Mouse (Mus musculus) urinary bladder, postnatal 36 days (tissue): ENCODE data around the gene Plb1.

ENCODE experiments used
- DNase-seq, 2 experiments: peaks; one replicate each; pipeline ENCODE4 v3.0.0; 2022; ENCODE audit warnings: low spot score in 2 of 2, mixed read lengths in 1 of 2

The Plb1 gene

DNA sequence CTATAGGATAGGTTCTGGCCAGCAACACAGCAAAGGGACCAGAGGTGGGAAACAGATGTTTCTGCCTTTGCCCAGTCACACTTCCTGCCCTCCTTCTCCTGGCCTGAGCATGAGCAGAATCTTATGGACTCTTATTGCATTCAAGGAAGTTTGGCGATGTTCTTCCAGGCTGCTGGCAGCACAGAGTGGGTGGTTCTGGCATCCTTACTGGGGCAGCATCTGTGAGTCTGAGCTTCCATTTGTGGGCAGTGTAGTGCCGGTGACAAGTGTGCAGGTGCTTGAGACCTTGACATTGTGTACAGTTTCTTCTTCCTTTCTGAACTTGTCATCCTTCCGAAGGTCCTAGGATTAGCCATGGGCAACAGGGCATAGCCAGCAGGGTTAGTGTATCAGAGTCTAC is 12.9 kb downstream of the Plb1 start:
- no peak for DNase-seq

- no peak for DNase-seq
These were observed 28.2 kb downstream of the Plb1 start for GRCm38 (mm10) chr5:32260751-32261150.

DNA sequence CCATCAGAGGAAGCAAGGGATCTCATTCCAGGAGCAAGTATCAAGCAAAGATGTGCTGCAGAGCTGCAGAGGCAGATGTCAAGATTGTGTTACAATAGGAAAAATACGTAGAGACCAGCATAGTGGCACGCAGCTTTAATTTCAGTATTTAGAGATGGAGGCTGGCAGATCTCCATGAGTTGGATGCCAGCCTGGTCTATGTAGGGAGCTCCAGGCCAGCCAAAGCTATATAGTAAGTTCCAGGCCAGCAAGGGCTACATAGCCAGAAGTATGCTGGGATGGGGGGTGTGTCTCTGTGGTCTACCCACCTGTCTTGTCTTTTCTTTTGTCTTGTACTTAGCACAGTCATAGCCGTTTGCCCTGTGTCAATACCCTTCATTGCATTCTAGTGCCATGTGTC is 28.7 kb downstream of the Plb1 start:
- no peak for DNase-seq

- DNase-seq = no peak
These were observed 30.0 kb downstream of the Plb1 start for GRCm38 (mm10) chr5:32262534-32262933.

DNA sequence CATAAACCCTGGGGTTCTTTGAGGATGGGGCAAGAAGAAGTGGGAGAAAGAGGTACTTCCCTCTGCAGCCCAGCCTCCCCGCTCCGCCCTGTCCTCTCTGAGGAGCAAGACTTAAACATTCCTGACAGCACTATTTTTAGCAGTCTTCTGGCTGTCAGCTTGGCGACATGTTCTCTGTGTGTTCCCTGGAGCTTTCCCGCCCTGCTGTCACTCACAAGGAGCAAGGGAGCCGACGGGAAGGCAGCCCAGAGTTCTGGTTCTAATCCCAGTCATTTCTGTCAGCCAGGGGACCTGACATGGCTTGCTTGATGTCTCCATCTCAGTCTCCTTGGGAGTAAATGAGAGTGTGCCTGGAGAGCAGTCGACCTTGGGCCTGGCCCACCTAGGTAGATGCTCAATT is 40.0 kb downstream of the Plb1 start:
- no peak for DNase-seq

DNA sequence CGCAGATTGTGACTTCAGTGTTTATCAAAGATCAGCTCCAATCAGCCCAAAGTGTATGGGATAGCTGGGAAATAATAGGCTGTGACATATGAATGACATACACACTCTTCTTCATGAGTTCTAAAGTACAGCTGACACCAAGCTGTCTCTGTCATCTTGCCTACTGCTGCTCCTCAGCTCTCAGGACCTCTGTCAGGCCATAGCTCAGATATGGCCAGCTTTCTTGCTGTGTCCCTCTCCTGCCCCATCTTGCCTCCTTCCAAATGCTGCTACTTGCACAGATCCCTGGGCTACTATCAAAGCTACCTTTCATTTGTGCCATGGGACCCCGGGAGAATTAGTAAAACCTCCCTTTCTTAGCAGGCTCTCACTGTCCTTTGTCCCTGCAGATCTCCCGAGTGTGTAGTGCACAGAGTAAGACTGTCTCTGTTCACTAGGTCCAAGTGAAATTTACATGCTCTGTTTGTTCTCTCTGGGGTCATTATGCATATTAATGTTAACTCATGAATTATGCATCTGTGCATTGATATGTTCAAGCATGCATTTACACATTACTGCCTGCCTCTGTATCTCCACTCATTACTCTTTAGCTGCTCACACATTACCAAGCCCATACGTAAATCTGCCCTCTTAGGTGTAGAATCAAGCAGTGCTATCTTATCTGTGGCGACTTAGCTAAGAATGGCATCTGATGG is 45.6 kb downstream of the Plb1 start:
- DNase-seq = no peak

DNA sequence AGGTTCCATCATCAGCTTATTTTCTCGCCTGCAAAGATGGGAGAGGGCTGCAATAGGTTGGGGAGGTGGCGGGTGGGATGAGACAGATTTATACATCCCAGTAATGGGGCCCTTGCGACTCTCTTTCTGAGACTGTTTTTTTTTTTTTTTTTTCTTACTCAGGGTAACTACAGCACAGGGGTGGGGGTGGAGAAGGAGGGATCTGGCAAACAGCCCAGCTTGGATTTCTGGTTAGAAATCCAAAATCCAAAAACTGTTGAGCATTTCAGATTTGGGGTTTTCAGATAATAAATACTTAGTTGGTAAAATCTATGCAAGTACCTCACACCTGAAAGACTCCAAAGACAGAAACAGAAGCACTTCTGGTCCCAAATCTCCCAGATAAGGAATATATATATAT is 47.6 kb downstream of the Plb1 start:
- no peak for DNase-seq

DNA sequence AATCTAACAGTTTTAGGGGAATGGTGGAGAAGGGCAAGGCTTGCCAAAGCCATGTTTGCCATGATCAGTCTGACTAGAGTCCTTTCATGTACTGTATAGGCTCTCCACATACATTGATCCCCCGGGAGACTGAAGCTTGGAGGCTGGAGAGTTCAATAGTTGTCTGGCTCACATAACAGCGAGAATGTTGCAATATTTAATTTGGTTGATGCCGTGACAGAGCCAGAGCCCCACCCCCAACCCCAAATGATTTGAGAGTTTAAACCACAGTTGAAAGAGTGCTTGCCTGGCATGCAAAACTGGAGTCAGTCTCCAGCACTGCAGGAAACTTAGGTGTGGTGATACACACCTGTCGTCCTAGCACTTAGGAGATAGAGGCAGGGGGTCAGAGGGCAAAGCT is 49.8 kb downstream of the Plb1 start:
- DNase-seq = no peak

- no peak for DNase-seq
These were observed 50.9 kb downstream of the Plb1 start for GRCm38 (mm10) chr5:32283457-32283856.

DNA sequence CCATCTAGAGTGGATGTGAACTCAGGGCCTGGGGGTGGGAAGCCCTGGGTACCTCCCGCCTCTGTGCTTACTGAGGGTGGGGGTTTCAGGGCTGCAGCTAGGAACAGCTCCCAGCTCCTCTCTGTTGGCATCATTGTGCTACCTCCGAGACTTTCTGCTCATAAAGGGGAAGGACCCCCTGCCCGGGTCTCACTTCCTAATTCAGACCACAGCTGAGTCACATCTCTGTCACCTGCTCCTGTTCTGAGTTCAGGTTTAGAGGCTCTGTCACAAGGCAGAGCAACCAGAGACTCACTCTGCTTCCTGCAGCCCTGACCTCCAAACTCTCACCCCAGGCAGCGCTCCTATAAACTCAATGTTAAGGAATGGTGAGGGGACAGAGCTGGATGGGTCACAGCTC is 53.8 kb downstream of the Plb1 start:
- DNase-seq = no peak

- DNase-seq = no peak
These were observed 55.5 kb downstream of the Plb1 start for GRCm38 (mm10) chr5:32288021-32288420.

GRCm38 (mm10) chr5:32291316-32291715 is 58.8 kb downstream of the Plb1 start:
- DNase-seq = no peak

DNA sequence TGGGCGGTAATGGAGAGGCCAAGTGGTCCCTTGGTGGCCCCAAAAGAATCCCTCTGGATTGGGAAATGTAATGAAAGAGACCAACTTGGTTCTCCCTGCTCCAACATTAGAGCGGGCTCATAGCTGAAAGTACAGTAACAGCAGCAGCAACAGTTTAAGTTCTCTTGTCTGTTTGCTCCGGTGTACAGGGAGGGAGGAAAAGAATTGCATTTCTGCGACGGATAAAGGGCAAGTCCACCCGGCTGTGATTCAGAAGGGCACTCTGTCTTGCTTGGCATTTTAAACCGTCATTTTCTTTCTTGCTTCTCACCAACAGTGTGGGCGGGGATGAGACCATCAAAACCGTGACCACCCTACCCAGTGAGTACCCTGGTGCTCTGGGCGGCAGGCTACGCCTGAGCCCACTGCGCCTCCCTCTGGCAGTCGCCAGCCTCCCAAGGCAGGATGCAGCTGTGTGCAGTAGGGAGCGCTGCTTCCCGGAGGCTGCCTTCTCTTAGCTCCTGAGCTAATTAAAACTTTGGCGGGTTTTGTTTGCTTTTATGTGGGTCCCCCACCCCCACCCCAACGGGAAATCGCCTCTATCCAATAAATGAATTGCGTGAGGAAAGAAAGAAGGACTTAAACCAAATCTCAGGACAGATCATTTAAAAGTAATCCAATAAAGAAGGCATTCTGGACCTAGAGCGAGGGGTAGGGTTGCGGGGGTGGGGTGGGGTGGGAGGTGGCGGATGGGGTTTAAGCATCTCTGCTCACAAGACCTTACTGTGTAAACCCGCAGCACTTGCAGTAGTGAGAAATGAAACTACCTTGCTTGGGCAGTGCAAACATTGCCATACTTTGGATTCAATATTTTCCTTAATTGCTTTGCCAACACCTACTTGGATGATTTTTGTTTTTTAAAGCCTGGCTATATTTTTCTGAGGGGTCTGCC is 70.7 kb downstream of the Plb1 start:
- DNase-seq = peak; percentile 49 to 56

- no peak for DNase-seq
These were observed 74.6 kb downstream of the Plb1 start for GRCm38 (mm10) chr5:32307106-32307505.

- no peak for DNase-seq
These were observed 76.1 kb downstream of the Plb1 start for GRCm38 (mm10) chr5:32308647-32309046.

DNA sequence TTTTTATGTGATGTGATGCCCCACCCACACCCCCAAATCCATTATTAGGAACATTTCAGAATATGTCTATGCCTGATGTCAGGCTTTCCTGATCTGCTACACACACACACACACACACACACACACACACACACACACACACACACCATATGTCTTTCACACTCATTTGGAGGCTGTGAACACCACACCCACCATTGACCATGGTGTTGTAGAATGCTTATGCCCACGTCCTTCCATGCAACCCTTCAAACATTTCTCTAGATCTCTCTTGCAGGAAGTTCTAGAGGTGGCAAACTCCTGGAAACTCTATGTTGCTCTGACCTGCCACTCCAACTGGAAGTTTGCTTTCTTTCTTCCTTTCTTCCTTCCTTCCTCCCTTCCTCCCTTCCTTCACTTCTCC is 77.2 kb downstream of the Plb1 start:
- no peak for DNase-seq

DNA sequence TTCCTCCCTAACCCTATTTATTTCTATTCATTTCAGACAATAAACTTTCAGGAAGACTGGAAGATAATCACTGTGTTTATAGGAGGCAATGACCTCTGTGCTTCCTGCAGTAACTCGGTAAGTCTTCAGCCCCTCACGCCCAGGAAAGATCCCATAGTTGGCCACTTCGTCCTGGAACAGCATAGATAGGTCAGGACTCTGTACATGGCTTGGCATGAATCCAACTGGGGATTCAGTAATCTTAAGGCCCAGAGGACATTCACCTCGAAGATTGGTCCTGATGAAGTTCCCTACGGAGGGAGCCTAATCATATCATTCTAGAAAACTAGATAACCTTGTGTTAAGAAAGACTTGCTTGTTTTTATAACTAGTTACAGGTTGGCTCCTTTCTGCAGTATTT is 78.3 kb downstream of the Plb1 start:
- DNase-seq = no peak

GRCm38 (mm10) chr5:32311589-32312166 is 79.2 kb downstream of the Plb1 start:
- DNase-seq = no peak

GRCm38 (mm10) chr5:32313671-32314070 is 81.2 kb downstream of the Plb1 start:
- DNase-seq = no peak

DNA sequence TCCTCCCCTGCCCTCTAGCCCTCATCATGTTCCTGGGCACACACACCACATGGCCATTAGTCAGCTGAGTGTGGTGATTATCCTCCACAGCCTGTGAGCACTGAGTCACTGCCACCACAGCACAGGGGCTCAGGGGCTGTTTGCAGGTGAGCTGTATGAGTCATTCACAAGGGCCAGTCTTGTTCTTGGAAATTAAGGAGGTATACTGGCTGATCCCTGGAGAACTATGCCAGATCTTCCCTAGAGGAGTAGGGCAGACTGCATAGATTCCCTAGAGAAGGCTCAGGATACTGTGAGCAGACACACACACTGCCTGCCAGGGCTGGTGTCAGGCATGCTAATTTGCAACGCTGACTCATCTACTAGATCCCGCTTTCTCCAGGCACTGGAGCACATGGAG is 82.2 kb downstream of the Plb1 start:
- peak in 1 of 2 experiments; percentile 26 for DNase-seq

DNA sequence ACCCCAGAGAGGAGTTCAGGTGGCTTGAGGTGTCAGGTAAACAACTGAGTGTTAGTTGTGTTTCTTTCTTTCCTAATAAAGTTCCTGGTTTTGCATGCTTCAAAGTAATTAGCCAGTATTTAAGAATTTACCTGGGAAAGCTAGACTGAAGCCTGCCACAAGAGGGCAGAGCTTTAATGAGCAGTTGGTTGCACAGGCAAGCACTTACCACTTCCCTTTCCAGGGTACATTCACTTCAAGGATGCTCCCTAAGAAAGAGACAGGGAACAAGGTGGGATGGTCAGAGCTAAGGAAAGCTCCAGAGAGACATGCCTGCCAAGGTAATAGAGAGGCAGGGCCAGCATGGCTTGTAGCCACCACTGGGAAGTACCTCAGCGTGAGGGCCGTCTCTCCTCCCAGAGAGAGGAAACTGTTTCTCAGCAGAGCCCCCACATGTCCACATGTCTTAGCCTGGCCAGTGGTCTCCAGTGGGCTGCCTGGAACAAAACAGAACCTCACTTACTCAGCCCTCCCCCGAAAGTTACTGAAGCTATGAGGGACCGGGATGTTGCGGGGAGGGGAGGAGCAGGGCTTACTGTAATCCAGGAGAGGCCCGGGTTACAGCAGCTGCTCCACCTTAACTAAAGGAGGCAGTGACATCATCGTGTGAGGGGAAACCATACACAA is 89.8 kb downstream of the Plb1 start:
- DNase-seq = peak; percentile 45 to 62

DNA sequence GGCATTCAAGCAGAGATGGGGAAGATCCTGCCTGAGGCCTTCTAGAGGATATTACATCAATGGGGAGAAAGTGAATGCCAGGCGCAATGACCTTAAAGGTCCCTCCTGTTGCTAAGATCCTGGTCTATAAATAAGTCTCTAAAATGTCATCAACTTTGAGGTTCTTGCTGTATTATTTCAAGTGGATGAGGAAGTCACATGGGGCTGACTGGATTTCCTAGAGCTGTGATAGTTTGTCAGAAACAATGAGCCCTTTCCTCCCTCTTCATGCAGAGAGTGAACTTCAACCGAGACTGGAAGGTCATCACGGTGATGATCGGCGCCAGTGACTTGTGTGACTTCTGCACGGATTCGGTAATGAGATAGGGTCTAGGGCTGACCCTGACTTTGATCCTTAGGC is 95.6 kb downstream of the Plb1 start:
- DNase-seq = no peak
